Mouse (Mus musculus) thymus, postnatal 10 days (tissue): ENCODE measurements around the gene Atp5j2.
A peak's percentile ranks its signal among the peaks of the same experiment; 100 is the strongest.
"Not testable (repeated sequence)": the region's sequence is repeated elsewhere in the genome, so short reads cannot be mapped to it uniquely, and the experiment has no call there.

Experiments used
- DNase-seq, 2 experiments: peaks; one replicate each; pipeline ENCODE4 v3.0.0; 2021; ENCODE audit warnings: low spot score in 2 of 2

Gene Atp5j2

GRCm38 (mm10) chr5:145191962-145192361 lies at the start of gene Atp5j2:
TSS of gene Atp5j2 (minus strand) at chr5:145192062.
- DNase-seq: no peak

- peak in 1 of 2 experiments; percentile 33 for DNase-seq
These were observed 42.8 kb upstream of the Atp5j2 start for GRCm38 (mm10) chr5:145234636-145235035.

DNA sequence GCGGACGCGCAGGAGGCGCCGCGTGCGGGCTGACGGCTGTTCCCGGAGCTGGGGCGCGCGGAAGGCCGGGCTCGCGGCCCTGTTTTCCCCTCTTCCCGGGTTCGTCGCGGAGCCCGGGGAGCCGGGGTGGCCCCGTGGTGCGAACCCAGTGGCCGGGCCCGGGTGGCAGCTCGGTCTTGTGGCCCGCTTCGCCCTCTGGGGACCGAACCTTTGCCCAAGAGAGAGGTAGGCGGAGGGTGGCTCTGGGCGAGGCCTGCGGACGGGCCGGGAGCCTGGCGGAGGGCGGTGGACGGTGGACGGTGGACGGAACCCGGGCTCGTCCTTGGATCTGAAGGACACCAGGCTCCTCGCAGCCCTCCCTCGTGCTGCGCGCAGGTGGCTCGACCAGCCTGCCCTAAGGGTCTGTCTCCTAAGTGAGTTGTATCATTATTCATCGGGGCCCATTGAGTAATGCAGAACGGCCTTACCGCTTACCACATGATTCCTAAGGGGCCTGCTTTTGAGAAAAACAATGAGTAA lies 40.1 kb upstream of the Atp5j2 start:
- no peak for DNase-seq

- DNase-seq: peak; percentile 94 to 96
These were observed 39.6 kb upstream of the Atp5j2 start, which contains the start of gene Zfp655 for GRCm38 (mm10) chr5:145231367-145231871. TSS of gene Zfp655 (plus strand) at chr5:145231715.

DNA sequence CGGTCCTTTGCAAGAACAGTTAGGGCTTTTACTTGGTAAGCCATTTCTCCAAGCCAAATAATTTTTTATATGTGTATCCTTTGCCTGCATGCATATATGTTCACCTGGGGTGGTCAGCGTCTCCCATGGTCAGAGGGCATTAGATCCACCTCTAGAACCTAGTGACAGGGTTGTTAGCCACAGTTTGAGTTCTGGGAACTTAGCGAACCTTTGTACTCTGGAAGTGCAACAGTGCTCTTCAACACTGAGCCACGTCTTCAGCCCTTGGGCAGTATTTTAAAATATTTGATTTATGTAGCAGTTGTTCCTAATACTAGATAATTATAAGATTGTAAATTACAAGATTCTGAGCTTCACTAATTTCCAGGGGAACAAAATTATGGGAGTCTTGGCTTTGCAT lies 38.8 kb upstream of the Atp5j2 start:
- DNase-seq: no peak

GRCm38 (mm10) chr5:145229283-145229682 lies 37.4 kb upstream of the Atp5j2 start:
- DNase-seq: not testable (repeated sequence)

- no peak for DNase-seq
These were observed 34.6 kb upstream of the Atp5j2 start for GRCm38 (mm10) chr5:145226453-145226852.

GRCm38 (mm10) chr5:145223395-145223794 lies 31.5 kb upstream of the Atp5j2 start:
- DNase-seq: no peak

- no peak for DNase-seq
These were observed 31.0 kb upstream of the Atp5j2 start for GRCm38 (mm10) chr5:145222840-145223239.

DNA sequence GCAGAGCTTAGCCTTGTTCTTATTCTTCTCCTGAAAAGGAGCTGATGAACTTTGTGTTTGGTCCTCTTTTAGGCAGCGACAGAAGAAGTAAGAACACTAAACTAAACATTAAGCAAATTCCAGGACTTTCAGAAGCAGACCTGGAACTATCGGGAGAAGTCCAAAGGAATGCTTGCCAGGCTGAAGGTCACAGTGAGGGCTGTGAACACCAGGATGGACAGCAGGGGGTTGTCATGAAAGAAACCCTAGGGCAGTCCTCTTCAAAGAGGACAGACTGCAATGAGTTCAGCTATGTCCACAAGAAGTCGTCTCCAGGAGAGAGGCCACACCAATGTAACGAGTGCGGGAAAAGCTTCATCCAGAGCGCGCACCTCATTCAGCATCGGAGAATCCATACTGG lies 28.1 kb upstream of the Atp5j2 start:
- DNase-seq: no peak

DNA sequence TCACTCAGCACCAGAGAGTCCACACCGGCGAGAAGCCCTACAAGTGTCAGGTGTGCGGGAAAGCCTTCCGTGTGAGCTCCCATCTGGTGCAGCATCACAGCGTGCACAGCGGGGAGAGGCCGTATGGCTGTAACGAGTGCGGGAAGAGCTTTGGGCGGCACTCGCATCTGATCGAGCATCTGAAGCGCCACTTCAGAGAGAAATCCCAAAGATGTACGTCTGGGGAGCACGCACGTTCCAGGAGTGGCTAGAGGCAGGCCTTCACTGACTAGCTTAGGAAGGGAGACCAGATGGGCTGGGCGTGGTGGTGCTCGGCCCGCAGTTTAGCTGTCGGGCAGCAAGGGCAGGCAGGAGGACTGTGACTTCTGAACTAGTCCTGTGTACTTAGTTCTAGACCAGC lies 26.8 kb upstream of the Atp5j2 start:
- no peak for DNase-seq

GRCm38 (mm10) chr5:145218206-145218605 lies 26.3 kb upstream of the Atp5j2 start:
- DNase-seq: no peak

DNA sequence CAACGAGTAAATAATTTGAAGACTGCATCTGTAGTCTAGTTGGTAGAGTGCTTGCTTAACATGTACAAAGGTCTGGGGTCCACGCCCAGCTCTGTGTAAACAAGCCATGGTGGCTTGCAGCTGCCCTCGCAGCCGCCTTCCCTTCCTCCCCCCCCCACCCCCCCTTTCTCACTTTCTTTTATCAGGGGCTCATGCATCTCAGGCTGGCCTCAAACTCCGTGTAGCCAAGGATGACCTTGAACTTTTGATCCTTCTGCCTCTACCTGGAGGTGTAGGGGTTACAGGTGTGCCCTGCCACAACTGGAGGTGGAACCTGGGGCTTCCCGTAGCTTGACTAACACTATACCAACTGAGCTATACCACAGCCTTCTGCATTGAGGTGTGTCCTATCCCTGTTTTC lies 25.9 kb upstream of the Atp5j2 start:
- DNase-seq: no peak

- no peak for DNase-seq
These were observed 22.8 kb upstream of the Atp5j2 start for GRCm38 (mm10) chr5:145214679-145215078.

DNA sequence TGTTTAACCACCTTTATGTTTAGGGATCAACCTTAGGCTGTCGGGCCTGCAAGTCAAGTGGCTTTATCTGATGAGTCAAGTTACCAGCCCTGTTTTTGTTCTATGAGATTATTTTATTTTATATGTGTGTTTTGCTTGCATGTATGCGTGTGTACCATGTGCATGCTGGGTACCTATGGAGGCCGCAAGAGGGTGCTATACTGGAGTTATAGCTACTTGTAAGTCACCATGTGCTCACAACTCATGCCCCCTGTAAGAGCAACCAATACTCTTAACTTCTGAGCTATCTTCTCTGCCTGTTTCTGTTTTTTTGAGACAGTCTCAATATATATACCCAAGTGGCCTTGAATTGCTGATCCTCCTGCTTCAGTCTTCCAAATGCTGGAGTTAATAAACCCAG lies 21.6 kb upstream of the Atp5j2 start:
- DNase-seq: no peak

GRCm38 (mm10) chr5:145212216-145212615 lies 20.4 kb upstream of the Atp5j2 start:
- no peak for DNase-seq

DNA sequence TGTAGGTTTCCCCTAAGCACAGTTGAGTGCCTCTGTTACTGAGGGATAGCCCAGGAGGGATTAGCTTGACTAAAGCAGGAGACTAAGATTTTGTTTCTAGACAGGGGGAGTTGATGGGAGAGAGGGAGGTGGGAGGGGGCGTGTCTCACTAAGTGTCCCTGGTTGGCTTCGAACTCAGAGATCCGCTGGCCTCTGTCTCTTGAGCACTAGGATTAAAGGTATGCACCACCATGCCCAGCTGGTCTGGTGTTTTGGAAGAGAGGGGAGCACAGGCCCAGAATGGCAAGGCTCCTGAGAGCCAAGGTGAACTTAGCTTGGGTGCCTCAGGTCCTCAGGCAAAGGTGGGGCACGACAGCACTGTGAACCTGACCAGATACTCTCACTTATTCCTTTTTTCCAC lies 19.5 kb upstream of the Atp5j2 start:
- DNase-seq: no peak

DNA sequence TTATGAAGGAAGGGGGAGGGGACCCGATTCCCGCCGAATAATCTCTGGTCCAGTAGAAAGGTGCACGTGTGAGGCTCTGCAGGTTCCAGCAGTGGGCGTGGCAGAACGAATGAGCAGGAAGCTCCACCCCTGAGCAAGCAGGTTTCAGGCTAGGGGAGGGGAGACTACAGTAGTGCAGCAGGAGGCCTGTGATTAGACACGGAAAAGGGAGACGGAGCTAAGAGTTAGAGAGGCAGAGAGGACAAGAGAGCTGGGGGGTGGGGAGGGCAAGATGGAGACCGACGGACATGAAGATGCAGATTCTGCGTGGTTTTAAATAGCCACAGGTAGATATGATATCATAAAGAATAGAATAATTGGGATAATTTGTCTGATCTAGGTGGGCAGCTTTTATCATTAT lies 16.5 kb upstream of the Atp5j2 start:
- DNase-seq: not testable (repeated sequence)

GRCm38 (mm10) chr5:145207954-145208353 lies 16.1 kb upstream of the Atp5j2 start:
- DNase-seq: no peak

- DNase-seq: no peak
These were observed 15.5 kb upstream of the Atp5j2 start for GRCm38 (mm10) chr5:145207385-145207784.

DNA sequence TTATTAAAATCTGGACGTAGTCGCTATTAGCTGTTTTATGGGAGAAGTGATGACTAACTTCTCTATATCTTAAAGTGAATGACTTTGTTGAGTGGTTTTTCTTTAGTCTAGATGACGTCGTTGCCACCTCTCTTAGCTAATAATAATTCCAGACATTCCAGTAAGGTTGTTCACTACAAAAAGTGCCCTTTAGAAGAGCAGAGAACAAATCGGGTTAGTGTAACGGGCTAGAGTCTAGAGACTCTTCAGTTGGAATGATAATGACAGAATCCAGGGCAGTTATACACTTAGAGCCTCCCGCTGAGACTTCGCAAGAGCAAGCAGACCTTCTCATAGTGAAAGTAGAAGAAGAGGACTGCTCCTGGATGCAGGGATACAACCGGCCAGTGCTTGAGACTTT lies 13.2 kb upstream of the Atp5j2 start:
- DNase-seq: no peak

DNA sequence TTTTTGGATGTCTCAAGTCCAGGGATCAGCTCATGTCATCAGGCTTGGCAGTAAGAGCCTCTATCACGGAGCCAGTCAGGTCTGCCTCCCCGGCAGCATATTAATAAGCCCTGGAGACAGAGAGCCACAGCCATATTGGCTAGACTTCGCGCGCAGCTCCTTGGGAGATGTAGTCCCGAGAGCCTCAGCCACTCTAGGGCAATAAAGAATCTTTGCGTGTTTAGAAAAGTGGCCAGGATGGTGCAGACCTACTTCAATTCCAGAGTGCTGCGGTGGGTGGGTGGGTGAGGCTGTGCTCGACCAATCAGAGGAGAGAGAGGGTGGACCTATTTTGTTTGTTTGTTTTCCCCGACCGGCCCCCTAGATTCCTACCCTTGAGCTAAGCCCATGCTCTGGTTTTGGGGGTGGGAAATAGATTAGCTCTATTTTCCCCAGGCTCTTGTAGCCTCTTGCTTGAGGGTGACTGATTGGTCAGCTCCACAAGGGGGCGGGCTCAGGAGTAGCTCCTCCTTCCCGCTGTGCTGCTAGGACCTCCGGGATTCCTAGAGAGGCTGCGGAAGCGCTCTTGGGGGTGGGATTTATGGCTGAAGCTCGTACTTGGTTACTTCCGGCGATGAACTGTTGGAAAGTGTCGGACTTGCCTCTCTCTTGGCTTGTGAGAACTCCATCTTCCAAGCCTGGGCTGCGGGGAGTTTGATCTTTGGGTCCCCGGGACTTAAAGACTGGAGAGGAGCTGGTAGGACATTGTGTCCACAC lies 12.3 kb upstream of the Atp5j2 start, which contains the start of gene Zkscan5:
TSS of gene Zkscan5 (plus strand) at position 627 of the 756 bp plus-strand sequence.
- peak; percentile 96 for DNase-seq

GRCm38 (mm10) chr5:145202446-145202845 lies 10.6 kb upstream of the Atp5j2 start:
- DNase-seq: no peak
